Mouse (Mus musculus): ENCODE data around the gene Lag3. TPM values are rescaled to one million over a fixed set of nuclear protein-coding genes. Genes with fewer than 3 reads are reported as not detected.

Lag3 gene
- polyA plus RNA-seq, 3 experiments from 2014 or later: 30.8 to 40.1 (median 38.3) TPM

- ATAC-seq: peak; percentile 47
These were observed 8.3 kb upstream of the Lag3 start, which contains the start of gene Ptms for GRCm38 (mm10) chr6:124919695-124920317. Gene Ptms (minus strand): TSS chr6:124920103.

GRCm38 (mm10) chr6:124918890-124919627 lies 7.6 kb upstream of the Lag3 start:
- ATAC-seq: no peak

- ATAC-seq: no peak
These were observed 6.8 kb upstream of the Lag3 start for GRCm38 (mm10) chr6:124918331-124918690.

GRCm38 (mm10) chr6:124917518-124918330 lies 6.2 kb upstream of the Lag3 start:
- ATAC-seq: peak; percentile 44

GRCm38 (mm10) chr6:124916695-124917517 lies 5.4 kb upstream of the Lag3 start:
- ATAC-seq: peak; percentile 78

- no peak for ATAC-seq
These were observed 4.6 kb upstream of the Lag3 start for GRCm38 (mm10) chr6:124915942-124916694.

GRCm38 (mm10) chr6:124915160-124915941 lies 3.8 kb upstream of the Lag3 start:
- ATAC-seq: no peak

GRCm38 (mm10) chr6:124914511-124914910 lies 3.0 kb upstream of the Lag3 start:
- no peak for ATAC-seq

- no peak for ATAC-seq
These were observed 2.3 kb upstream of the Lag3 start for GRCm38 (mm10) chr6:124913721-124914285.

GRCm38 (mm10) chr6:124913214-124913613 lies 1.7 kb upstream of the Lag3 start:
- no peak for ATAC-seq

- no peak for ATAC-seq
These were observed 1.5 kb downstream of the Lag3 start for GRCm38 (mm10) chr6:124910032-124910431.

- peak; percentile 61 for ATAC-seq
These were observed 3.7 kb downstream of the Lag3 start for GRCm38 (mm10) chr6:124907767-124908166.

GRCm38 (mm10) chr6:124904991-124905860 lies 6.3 kb downstream of the Lag3 start:
- no peak for ATAC-seq

- no peak for ATAC-seq
These were observed 7.1 kb downstream of the Lag3 start for GRCm38 (mm10) chr6:124904161-124904981.

GRCm38 (mm10) chr6:124903580-124904151 lies 7.8 kb downstream of the Lag3 start:
- peak; percentile 63 for ATAC-seq

GRCm38 (mm10) chr6:124901851-124902250 lies 9.7 kb downstream of the Lag3 start:
- ATAC-seq: peak; percentile 25

GRCm38 (mm10) chr6:124900801-124901480 lies 10.6 kb downstream of the Lag3 start:
- ATAC-seq: peak; percentile 61

Data from inflammation-experienced regulatory T-cells, adult 6 months (primary cell).